Mouse (Mus musculus) intestine, embryonic 14.5 days (tissue): ENCODE measurements at regions not wholly inside any gene's neighbourhood (a gene's known extent, or its start where the extent isn't known, plus 50 kb on each side); places are given as distances from the start of the nearest gene placed in this dataset.
"Not testable (repeated sequence)": the region's sequence is repeated elsewhere in the genome, so short reads cannot be mapped to it uniquely, and the experiment has no call there.

Experiments used
- ATAC-seq: fragments of 200-750 bp; cut with Nextera tagmentation; replicated peaks from 2 replicates; pipeline ENCODE4 v1.8.0; 2017; ENCODE audit warnings: low read depth, moderate number of reproducible peaks, moderate TSS enrichment, moderate library complexity; ENCODE audit not compliant: low FRiP score, low TSS enrichment
- DNase-seq: peaks from one replicate; pipeline ENCODE4 v3.0.0-alpha.2; 2018; ENCODE audit warnings: low spot score
- H3K27ac ChIP-seq: fragments of 300-500 bp; sonication (generic); 2 replicates; pipeline ENCODE4 v1.5.1; 2014; ENCODE audit warnings: low read depth, mild to moderate bottlenecking, control low read depth
- H3K27me3 ChIP-seq: fragments of 300-500 bp; sonication (generic); replicated peaks from 2 replicates; pipeline ENCODE4 v1.6.1; 2014; ENCODE audit warnings: low read length, control low read depth; ENCODE audit not compliant: control insufficient read depth, insufficient read depth
- H3K36me3 ChIP-seq: fragments of 300-500 bp; sonication (generic); 2 replicates; pipeline ENCODE4 v1.6.1; 2014; ENCODE audit warnings: low read length, control low read depth; ENCODE audit not compliant: control insufficient read depth, insufficient read depth
- H3K4me1 ChIP-seq: fragments of 300-500 bp; sonication (generic); replicated peaks from 2 replicates; pipeline ENCODE4 v1.6.1; 2014; ENCODE audit warnings: low read length, control low read depth, mixed read lengths; ENCODE audit not compliant: control insufficient read depth, insufficient read depth
- H3K4me2 ChIP-seq: fragments of 300-500 bp; sonication (generic); 2 replicates; pipeline ENCODE4 v1.6.1; 2014; ENCODE audit warnings: low read length
- H3K4me3 ChIP-seq: fragments of 300-500 bp; sonication (generic); 2 replicates; pipeline ENCODE4 v1.5.1; 2014; ENCODE audit warnings: low read depth, low read length, control low read depth, mixed read lengths
- H3K9ac ChIP-seq: fragments of 300-500 bp; sonication (generic); 2 replicates; pipeline ENCODE4 v1.6.1; 2014; ENCODE audit warnings: mild to moderate bottlenecking, low read length
- H3K9me3 ChIP-seq: fragments of 300-500 bp; sonication (generic); 2 replicates; pipeline ENCODE4 v1.6.1; 2016; ENCODE audit warnings: low read length, control low read depth; ENCODE audit not compliant: control insufficient read depth
- WGBS: fragments of 180-500 bp; shearing (Covaris S2); extraction: QIAGEN DNeasy Blood & Tissue Kit; methylation state at CpG from one replicate; pipeline ENCODE4 v1.1.7; 2014; 5-methylcytosine and 5-hydroxymethylcytosine counted together

DNA sequence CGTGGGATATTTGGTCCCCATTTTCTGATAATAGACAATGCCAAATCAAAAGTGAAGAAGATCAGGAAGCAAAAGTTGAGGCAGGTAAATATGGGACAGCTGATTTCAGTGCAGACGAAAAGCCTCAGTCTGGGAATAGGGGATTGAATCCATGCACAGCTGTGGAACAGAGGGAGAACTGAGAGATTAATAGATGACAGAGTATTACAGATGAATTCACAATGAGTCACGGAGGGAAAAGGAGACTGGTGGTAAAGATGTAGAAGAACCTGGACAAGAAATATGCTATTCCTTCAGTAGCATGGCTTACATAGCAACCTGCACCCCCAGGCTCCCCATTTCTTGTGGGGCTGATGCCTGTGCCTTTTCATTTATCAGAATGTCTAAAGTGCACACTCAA, 810.4 kb downstream of the Ttll7 start:
- H3K4me2 ChIP-seq, result no peak overlapping the region
- H3K4me1 ChIP-seq, result no peaks in the 10 kb centered on the region
- H3K4me3 ChIP-seq, result no peak overlapping the region
- no peaks in the 10 kb centered on the region for H3K36me3 ChIP-seq
- H3K9ac ChIP-seq, result no peak overlapping the region
- no peak for DNase-seq
- no peaks in the 10 kb centered on the region for H3K9me3 ChIP-seq
- H3K27ac ChIP-seq, result no peak overlapping the region
- no peak for ATAC-seq
- WGBS, result 74% methylated on average over 3 of the region's 3 CpGs
- H3K27me3 ChIP-seq, result no peaks in the 10 kb centered on the region

DNA sequence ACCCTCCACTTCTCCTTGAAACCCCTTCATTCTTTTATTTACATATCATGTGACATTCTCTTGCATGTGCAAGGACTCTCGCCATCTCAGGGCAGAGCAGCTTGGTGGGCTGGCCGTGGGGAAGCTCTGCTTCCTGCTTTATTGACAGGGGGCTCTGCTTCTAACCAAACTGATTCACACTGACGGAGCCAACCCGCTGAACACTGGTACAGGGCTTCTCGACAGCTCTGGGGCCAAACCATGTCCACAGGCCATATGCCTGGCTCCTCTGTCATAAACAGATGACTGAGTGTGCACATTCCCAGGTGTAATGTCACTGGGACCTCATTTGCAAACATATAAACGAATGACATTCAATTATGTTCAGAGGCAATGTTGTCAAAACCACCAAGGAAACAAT, 800.7 kb downstream of the Ttll7 start:
- Histone ChIP-seq H3K9me3 (no peaks in the 10 kb centered on the region), H3K36me3 (no peaks in the 10 kb centered on the region), H3K4me1 (0 out of 2 replicates have a peak, but pooled peaks cover 3% of the 10 kb centered on the region), H3K9ac (no peak overlapping the region), H3K4me3 (no peak overlapping the region), H3K4me2 (no peak overlapping the region), H3K27me3 (no peaks in the 10 kb centered on the region), H3K27ac (no peak overlapping the region)
- DNase-seq, result no peak
- no peak for ATAC-seq
- WGBS, result 45% methylated on average over 6 of the region's 6 CpGs

GRCm38 (mm10) chr3:147635486-147635885, 783.3 kb downstream of the Ttll7 start:
- H3K4me1 ChIP-seq, H3K27me3 ChIP-seq, H3K9me3 ChIP-seq, H3K4me2 ChIP-seq, H3K36me3 ChIP-seq, H3K9ac ChIP-seq, H3K4me3 ChIP-seq, DNase-seq, H3K27ac ChIP-seq, ATAC-seq: not testable (repeated sequence)
- WGBS, result 93% methylated on average over 17 of the region's 21 CpGs

- H3K9ac ChIP-seq, result no peak overlapping the region
Measured at GRCm38 (mm10) chr3:147631151-147631550, 779.0 kb downstream of the Ttll7 start.

GRCm38 (mm10) chr3:147583697-147584315, 731.6 kb downstream of the Ttll7 start:
- Histone ChIP-seq H3K4me1 (no peaks in the 10 kb centered on the region), H3K4me3 (no peak overlapping the region), H3K27ac (no peak overlapping the region), H3K27me3 (no peaks in the 10 kb centered on the region), H3K9ac (no peak overlapping the region), H3K36me3 (no peaks in the 10 kb centered on the region), H3K4me2 (no peak overlapping the region), H3K9me3 (no peaks in the 10 kb centered on the region)
- DNase-seq (no peak), ATAC-seq (no peak)
- 49% methylated on average over 6 of the region's 6 CpGs for WGBS

More at GRCm38 (mm10) chr3:147631151-147631550, 779.0 kb downstream of the Ttll7 start:
- H3K27me3 ChIP-seq, result no peaks in the 10 kb centered on the region
- 70% methylated on average over 3 of the region's 3 CpGs for WGBS
- no peak overlapping the region for H3K27ac ChIP-seq
- ATAC-seq (no peak), DNase-seq (no peak)
- H3K36me3 ChIP-seq, result no peaks in the 10 kb centered on the region
- no peak overlapping the region for H3K4me3 ChIP-seq
- no peak overlapping the region for H3K4me2 ChIP-seq
- no peaks in the 10 kb centered on the region for H3K9me3 ChIP-seq
- H3K4me1 ChIP-seq, result no peaks in the 10 kb centered on the region

DNA sequence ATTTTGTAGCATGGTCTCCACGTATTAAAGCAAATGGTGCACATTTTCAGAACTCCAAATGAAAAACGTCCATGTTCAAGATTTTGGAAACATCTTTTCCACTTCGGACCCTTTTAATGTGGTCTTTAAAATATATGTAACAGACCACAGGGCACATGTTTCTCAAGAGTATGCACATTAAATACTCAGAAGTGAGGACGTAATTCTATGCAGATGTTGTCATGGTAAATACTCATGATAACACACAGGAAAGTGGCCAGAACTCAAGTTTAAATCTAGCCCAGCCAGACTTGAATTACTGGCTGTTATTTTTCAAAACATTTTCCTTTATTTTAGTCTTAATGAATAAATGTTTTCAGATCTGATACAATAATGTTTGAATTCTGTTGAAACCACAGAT, 719.7 kb downstream of the Ttll7 start:
- Histone ChIP-seq H3K36me3 (no peaks in the 10 kb centered on the region), H3K27ac (no peak overlapping the region), H3K9ac (no peak overlapping the region), H3K4me3 (no peak overlapping the region), H3K27me3 (no peaks in the 10 kb centered on the region), H3K4me1 (no peaks in the 10 kb centered on the region), H3K4me2 (no peak overlapping the region), H3K9me3 (no peaks in the 10 kb centered on the region)
- 70% methylated on average over 4 of the region's 4 CpGs for WGBS
- no peak for DNase-seq
- ATAC-seq, result no peak

DNA sequence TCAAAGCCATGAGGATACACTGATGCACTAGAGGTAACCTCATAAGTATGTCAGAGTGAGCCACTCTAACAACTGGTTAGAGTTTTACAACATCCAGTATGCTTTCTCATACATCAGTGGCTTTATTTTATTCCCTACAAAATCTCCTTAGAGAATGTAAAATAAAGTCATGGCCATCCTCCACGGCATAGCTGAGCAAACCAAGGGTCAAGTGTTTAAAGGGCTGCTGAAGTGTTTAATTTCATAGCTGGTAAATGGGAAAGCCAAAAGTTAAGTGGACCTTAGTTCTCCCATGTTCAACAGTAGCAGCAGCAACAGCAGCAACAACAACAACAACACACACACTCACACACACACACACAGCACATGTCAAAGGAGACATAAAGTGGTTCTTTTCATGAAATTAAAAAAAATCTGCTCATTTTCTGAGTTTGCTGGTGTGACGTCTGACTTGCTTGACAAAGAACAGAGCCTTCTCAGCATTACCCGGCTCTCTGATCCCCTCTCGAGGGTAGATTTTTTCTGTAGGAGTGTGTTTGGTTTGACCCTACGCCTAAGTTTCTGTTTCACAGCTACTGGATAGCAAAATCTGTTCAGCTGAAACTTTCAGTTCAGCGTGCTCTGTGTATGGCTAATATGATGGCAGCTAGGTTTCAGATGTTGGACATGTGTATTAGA, 693.3 kb downstream of the Ttll7 start:
- no peak overlapping the region for H3K4me3 ChIP-seq
- ATAC-seq (no peak), DNase-seq (no peak)
- H3K4me1 ChIP-seq, result no peaks in the 10 kb centered on the region
- H3K4me2 ChIP-seq, result no peak overlapping the region
- H3K27ac ChIP-seq, result no peak overlapping the region
- no peaks in the 10 kb centered on the region for H3K9me3 ChIP-seq
- no peak overlapping the region for H3K9ac ChIP-seq
- H3K27me3 ChIP-seq, result no peaks in the 10 kb centered on the region
- WGBS, result 26% methylated on average over 6 of the region's 6 CpGs
- no peaks in the 10 kb centered on the region for H3K36me3 ChIP-seq

DNA sequence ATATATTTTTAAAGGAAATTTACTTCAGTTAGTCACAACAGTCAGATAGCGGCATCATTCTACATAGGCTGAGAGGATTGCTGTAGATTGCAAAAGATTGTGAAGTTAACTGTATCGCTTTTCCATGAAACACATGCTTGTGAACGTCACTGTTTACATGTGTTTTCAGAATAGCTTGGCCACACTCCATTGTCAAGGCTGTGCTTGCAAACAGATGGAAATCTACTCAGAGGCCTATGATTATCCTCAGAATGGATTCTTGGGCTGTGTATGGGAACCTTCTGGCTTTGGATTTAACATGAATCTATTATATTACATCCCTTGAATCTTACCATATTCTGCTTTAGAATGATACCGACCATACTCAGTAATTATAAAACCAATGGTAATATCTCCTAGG, 690.1 kb downstream of the Ttll7 start:
- no peak overlapping the region for H3K9ac ChIP-seq
- WGBS, result 86% methylated on average over 4 of the region's 4 CpGs
- H3K27ac ChIP-seq, result no peak overlapping the region
- no peaks in the 10 kb centered on the region for H3K4me1 ChIP-seq
- no peak for ATAC-seq
- H3K4me3 ChIP-seq, result no peak overlapping the region
- no peaks in the 10 kb centered on the region for H3K27me3 ChIP-seq
- no peaks in the 10 kb centered on the region for H3K36me3 ChIP-seq
- H3K4me2 ChIP-seq, result no peak overlapping the region
- no peaks in the 10 kb centered on the region for H3K9me3 ChIP-seq
- DNase-seq, result no peak

- ATAC-seq (no peak), DNase-seq (no peak)
- Histone ChIP-seq H3K27me3 (no peaks in the 10 kb centered on the region), H3K4me1 (no peaks in the 10 kb centered on the region), H3K27ac (no peak overlapping the region), H3K9ac (no peak overlapping the region), H3K9me3 (no peaks in the 10 kb centered on the region), H3K4me3 (no peak overlapping the region), H3K36me3 (no peaks in the 10 kb centered on the region), H3K4me2 (no peak overlapping the region)
Measured at GRCm38 (mm10) chr3:147537584-147537983, 685.4 kb downstream of the Ttll7 start.
